Mouse (Mus musculus) MEL (cell line): Measurements from ENCODE around the gene Acta1.

Experiments
- CTCF ChIP-seq, 3 experiments: IDR thresholded peaks in 2 of 3; conservative IDR thresholded peaks in 1 of 3; 2 replicates each; pipeline ENCODE4 v1.5.1; 2011 to 2012; ENCODE audit warnings: low read length in 3 of 3, low read depth in 2 of 3, mild to moderate bottlenecking in 2 of 3, improper control_type of control experiment in 1 of 3, inconsistent platforms in 1 of 3, mixed read lengths in 1 of 3, moderate library complexity in 1 of 3; ENCODE audit not compliant: control insufficient read depth in 1 of 3, insufficient read depth in 1 of 3, poor library complexity in 1 of 3, severe bottlenecking in 1 of 3
- POLR2A ChIP-seq, 2 experiments: IDR thresholded peaks; 2 replicates each; pipeline ENCODE4 v1.6.1; 2011 to 2012; ENCODE audit warnings: low read length in 2 of 2, mild to moderate bottlenecking in 2 of 2, control low read depth in 1 of 2, improper control_type of control experiment in 1 of 2, low read depth in 1 of 2, moderate library complexity in 1 of 2; ENCODE audit not compliant: control insufficient read depth in 1 of 2, insufficient read depth in 1 of 2, poor library complexity in 1 of 2
- USF2 ChIP-seq, 2 experiments: IDR thresholded peaks; 2 replicates each; pipeline ENCODE4 v1.6.1; 2011 to 2012; ENCODE audit warnings: improper control_type of control experiment in 2 of 2, low read length in 2 of 2, borderline replicate concordance in 1 of 2, inconsistent platforms in 1 of 2, low read depth in 1 of 2, mild to moderate bottlenecking in 1 of 2; ENCODE audit not compliant: insufficient read depth in 1 of 2
- ZNF384 ChIP-seq: IDR thresholded peaks from 2 replicates; pipeline ENCODE4 v1.6.1; 2012; ENCODE audit warnings: low read depth, mild to moderate bottlenecking, inconsistent platforms, low read length, improper control_type of control experiment

DNA sequence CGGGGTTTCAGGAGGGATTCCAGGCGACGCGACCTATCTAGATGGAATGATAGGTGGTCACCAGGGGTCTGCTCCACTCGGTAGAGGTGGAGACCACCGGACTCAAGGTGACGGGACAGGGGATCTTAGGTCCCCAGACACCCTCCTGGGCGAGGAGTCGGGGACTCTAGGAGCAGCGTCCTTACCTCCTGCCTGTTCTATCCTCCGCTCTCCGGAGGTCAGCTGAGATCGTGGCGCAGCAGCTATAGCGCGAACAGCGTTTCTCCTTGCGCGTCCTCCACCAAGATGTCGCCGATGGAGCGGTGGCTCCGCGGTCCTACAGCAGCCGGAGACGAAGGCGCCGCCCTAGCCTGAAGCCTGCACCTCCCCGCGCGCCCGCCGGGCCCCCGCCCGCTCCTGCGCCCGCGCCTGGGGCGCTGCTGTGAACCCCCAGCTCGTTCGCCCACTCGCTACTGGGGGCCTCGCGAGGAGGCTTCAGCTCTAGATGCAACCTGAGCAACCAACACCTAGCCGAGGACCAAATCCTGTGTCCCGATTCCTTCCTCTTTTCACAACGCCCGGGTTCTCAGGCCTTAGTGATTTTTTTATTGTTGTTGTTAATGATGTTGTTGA is 34.8 kb downstream of the Acta1 start, which contains the start of gene Ccsap:
- no peak for TF ChIP-seq CTCF (IDR thresholded peaks at IDR 0.05 in 2 of 3, conservative IDR thresholded peaks at IDR 0.05 in 1 of 3; ENCODE audit: control insufficient read depth in 1 of 3, insufficient read depth in 1 of 3, low read depth in 2 of 3, low read length in 3 of 3, poor library complexity in 1 of 3, severe bottlenecking in 1 of 3)
- no peak for TF ChIP-seq USF2 (IDR thresholded peaks at IDR 0.05; ENCODE audit: borderline replicate concordance in 1 of 2, insufficient read depth in 1 of 2, low read depth in 1 of 2, low read length in 2 of 2)
- no peak for TF ChIP-seq ZNF384
- no peak for TF ChIP-seq POLR2A (IDR thresholded peaks at IDR 0.05; ENCODE audit: control insufficient read depth in 1 of 2, insufficient read depth in 1 of 2, low read depth in 1 of 2, low read length in 2 of 2, poor library complexity in 1 of 2)
